In the genomic region with DNA sequence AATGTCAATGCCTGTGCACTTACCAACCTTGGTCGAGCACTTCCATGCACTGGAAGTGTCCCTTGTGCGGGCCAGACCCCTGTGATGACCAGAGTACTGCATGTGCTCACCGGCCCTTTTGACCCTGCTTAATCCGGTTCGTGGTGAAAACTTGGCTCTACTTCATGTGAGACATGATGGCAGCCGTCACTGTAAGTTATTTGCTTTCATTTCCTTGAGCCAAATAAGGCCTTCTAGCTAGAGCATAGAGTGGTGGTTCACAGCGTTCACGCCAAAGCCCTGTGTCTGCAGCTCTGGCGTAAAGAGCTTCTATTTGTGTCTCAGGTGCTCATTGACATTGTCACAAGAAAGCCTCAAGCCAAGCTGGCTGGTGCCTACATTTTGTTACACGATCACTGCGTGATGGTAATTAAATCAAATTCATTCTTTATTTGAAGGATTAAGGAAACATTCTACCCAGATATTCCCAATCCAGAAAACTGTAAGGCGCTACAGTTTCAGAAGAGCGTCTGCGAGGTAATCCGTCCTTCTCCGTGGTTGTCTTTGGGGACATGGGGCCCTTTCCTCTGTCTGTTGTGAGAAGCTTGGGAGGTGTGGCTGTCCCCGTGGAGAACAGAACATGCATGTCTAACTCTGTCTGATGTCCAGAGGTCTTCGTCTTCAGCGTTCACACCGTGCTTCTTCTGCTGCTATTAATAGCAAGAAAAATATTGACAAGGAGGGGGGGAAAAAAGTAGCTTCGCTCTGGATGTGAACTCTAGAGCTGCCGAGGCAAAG, we compare ENCODE assay signal across 21 mouse cellular contexts.
DNase-seq lines count a peak whose midpoint lies in the region; ATAC-seq and TF ChIP-seq lines count a peak whose summit lies in the region.
"Had no signal": no experiment of that assay in that cellular context is flagged by ENCODE, and none has a peak within 500 bp of the region (broad histone marks: within the 10 kb centered on the region; RNA-seq: fewer than 3 reads in every experiment).

No protein-coding gene starts in this region.

- no peak overlapping the region for H3K9ac ChIP-seq in kidney, embryonic 16.5 days (replicated peaks; ENCODE audit: low read length)
- no peak overlapping the region for H3K9ac ChIP-seq in heart, embryonic 14.5 days (ENCODE audit: low read length)
- H3K9ac ChIP-seq in lung, postnatal 0 days (replicated peaks; ENCODE audit: low read depth) = no peak overlapping the region
- H3K9ac ChIP-seq: forebrain, embryonic 13.5 days; limb, embryonic 13.5 days had no signal

- no peak overlapping the region for H3K27ac ChIP-seq in kidney, adult 2 months (ENCODE audit: insufficient read depth, low read depth, low read length)
- H3K27ac ChIP-seq in kidney, embryonic 16.5 days (ENCODE audit: low read length) = no peak overlapping the region
- peak overlapping the region; percentile 85 to 87 for H3K27ac ChIP-seq in heart, embryonic 14.5 days (replicated peaks in 1 of 2; ENCODE audit: control insufficient read depth in 1 of 2, insufficient read depth in 1 of 2, low read depth in 2 of 2, low read length in 2 of 2)
- no peak overlapping the region for H3K27ac ChIP-seq in lung, postnatal 0 days (ENCODE audit: low read length)
- H3K27ac ChIP-seq: embryonic facial prominence, embryonic 10.5 days; forebrain, embryonic 13.5 days; layer of hippocampus, adult 2 months; left cerebral cortex, adult 2 months; limb, embryonic 13.5 days had no signal

- no peaks in the 10 kb centered on the region for H3K9me3 ChIP-seq in kidney, embryonic 16.5 days (ENCODE audit: low read length)
- no peaks in the 10 kb centered on the region for H3K9me3 ChIP-seq in heart, embryonic 14.5 days (ENCODE audit: control insufficient read depth, low read length)
- H3K9me3 ChIP-seq in lung, postnatal 0 days (ENCODE audit: low read length) = no peaks in the 10 kb centered on the region
- H3K9me3 ChIP-seq: embryonic facial prominence, embryonic 10.5 days; forebrain, embryonic 13.5 days; limb, embryonic 13.5 days; megakaryocyte, embryonic 14.5 days had no signal

- no peak for TF ChIP-seq EP300 in lung, postnatal 0 days (IDR thresholded peaks at IDR 0.05)

- H3K4me1 ChIP-seq in kidney, adult 2 months (ENCODE audit: control insufficient read depth, insufficient read depth, low read length) = no peaks in the 10 kb centered on the region
- H3K4me1 ChIP-seq in kidney, embryonic 16.5 days (ENCODE audit: insufficient read depth, low read length) = no peaks in the 10 kb centered on the region
- peaks cover 17 to 36% of the 10 kb centered on the region in 2 experiments for H3K4me1 ChIP-seq in heart, embryonic 14.5 days (ENCODE audit: control insufficient read depth in 2 of 2, insufficient read depth in 2 of 2, low read length in 2 of 2)
- no peaks in the 10 kb centered on the region; the same call in 1 of the 2 replicates for H3K4me1 ChIP-seq in lung, postnatal 0 days (ENCODE audit: insufficient read depth, low read depth, low read length)

- peaks cover 6% of the 10 kb centered on the region for H3K36me3 ChIP-seq in kidney, adult 2 months (ENCODE audit: control insufficient read depth, insufficient read depth, low read length)
- peaks cover 42% of the 10 kb centered on the region for H3K36me3 ChIP-seq in kidney, embryonic 16.5 days (ENCODE audit: insufficient read depth, low read length)
- peaks cover 72% of the 10 kb centered on the region for H3K36me3 ChIP-seq in heart, embryonic 14.5 days (ENCODE audit: control insufficient read depth, insufficient read depth, low read length)
- H3K36me3 ChIP-seq in lung, postnatal 0 days (ENCODE audit: insufficient read depth, low read length) = peaks cover 37% of the 10 kb centered on the region

- H3K27me3 ChIP-seq in kidney, adult 2 months (replicated peaks; ENCODE audit: control insufficient read depth, insufficient read depth, low read length) = no peaks in the 10 kb centered on the region
- no peaks in the 10 kb centered on the region for H3K27me3 ChIP-seq in kidney, embryonic 16.5 days (ENCODE audit: insufficient read depth, low read length)
- no peaks in the 10 kb centered on the region for H3K27me3 ChIP-seq in heart, embryonic 14.5 days (ENCODE audit: control insufficient read depth, insufficient read depth, low read length)
- no peaks in the 10 kb centered on the region for H3K27me3 ChIP-seq in lung, postnatal 0 days (replicated peaks; ENCODE audit: insufficient read depth, low read length)
- H3K27me3 ChIP-seq: forebrain, embryonic 13.5 days; limb, embryonic 13.5 days had no signal

- no peak overlapping the region for H3K4me2 ChIP-seq in kidney, embryonic 16.5 days (replicated peaks; ENCODE audit: low read depth, low read length)
- H3K4me2 ChIP-seq in heart, embryonic 14.5 days (ENCODE audit: low read length) = no peak overlapping the region
- H3K4me2 ChIP-seq in lung, postnatal 0 days (replicated peaks; ENCODE audit: low read depth, low read length) = no peak overlapping the region
- H3K4me2 ChIP-seq: forebrain, embryonic 13.5 days; limb, embryonic 13.5 days had no signal

- ATAC-seq in kidney, embryonic 16.5 days (ENCODE audit: low FRiP score, low TSS enrichment) = no peak
- peak; percentile 77 for ATAC-seq in heart, embryonic 14.5 days (ENCODE audit: insufficient number of reproducible peaks, insufficient read depth, low FRiP score, low read depth)
- peak; percentile 53 for ATAC-seq in lung, postnatal 0 days
- no peak for ATAC-seq in megakaryocyte-erythroid progenitor cell, adult 5-6 weeks (replicated peaks; ENCODE audit: low FRiP score, low TSS enrichment, poor library complexity, severe bottlenecking)
- ATAC-seq: forebrain, embryonic 13.5 days; hindbrain, embryonic 16.5 days; intestine, postnatal 0 days; midbrain, embryonic 16.5 days had no signal

- WGBS in kidney, adult 2 months = 78% methylated on average over 22 of the region's 22 CpGs
- WGBS in kidney, embryonic 16.5 days = 79% methylated on average over 22 of the region's 22 CpGs
- 49% methylated on average over 22 of the region's 22 CpGs for WGBS in heart, embryonic 14.5 days
- 64% methylated on average over 22 of the region's 22 CpGs for WGBS in lung, postnatal 0 days

- no peak for TF ChIP-seq POLR2A in kidney, adult 2 months (IDR thresholded peaks at IDR 0.05; ENCODE audit: low read depth, low read length)

- no peak for TF ChIP-seq CTCF in kidney, adult 2 months (conservative IDR thresholded peaks at IDR 0.05; ENCODE audit: insufficient read depth, insufficient read length, low read depth, low read length)
- TF ChIP-seq CTCF in lung, postnatal 0 days (IDR thresholded peaks at IDR 0.05) = no peak

- DNase-seq in kidney, adult 2 months = peak; percentile 40
- DNase-seq in heart, adult 18-20 months = peak; percentile 63 to 80
- DNase-seq in lung, postnatal 0 days (ENCODE audit: low spot score) = peak; percentile 54
- no peak for DNase-seq in spleen, adult 12 weeks (ENCODE audit: low spot score)
- no peak for DNase-seq in frontal cortex, adult 2 months (ENCODE audit: extremely low spot score in 1 of 2, low spot score in 1 of 2)
- DNase-seq: adrenal gland, adult 2 months; cerebellum, adult 11 months; cerebellum, postnatal 36 days; thymus, postnatal 4 days had no signal

- H3K4me3 ChIP-seq in kidney, adult 2 months (ENCODE audit: insufficient read depth, low read depth, low read length) = no peak overlapping the region
- H3K4me3 ChIP-seq in kidney, embryonic 16.5 days (ENCODE audit: low read length) = no peak overlapping the region
- H3K4me3 ChIP-seq in heart, embryonic 14.5 days (ENCODE audit: control insufficient read depth in 1 of 2, insufficient read depth in 1 of 2, low read depth in 1 of 2, low read length in 2 of 2) = no peak overlapping the region
- no peak overlapping the region for H3K4me3 ChIP-seq in lung, postnatal 0 days (ENCODE audit: low read depth, low read length)
- H3K4me3 ChIP-seq: embryonic facial prominence, embryonic 10.5 days; forebrain, embryonic 13.5 days; layer of hippocampus, adult 2 months; left cerebral cortex, adult 2 months; limb, embryonic 13.5 days had no signal

Comparison
In these comparisons a context has a peak if more than half of its experiments do, and no peak if none do; other contexts are left out.
1. DNase-seq: peak in kidney, adult 2 months (single experiment), heart, adult 18-20 months (2 of 2) and lung, postnatal 0 days (single experiment); none in spleen, adult 12 weeks (single experiment) and frontal cortex, adult 2 months (0 of 2).
2. H3K27ac ChIP-seq: peak in heart, embryonic 14.5 days (2 of 2); none in kidney, adult 2 months (single experiment), kidney, embryonic 16.5 days (single experiment) and lung, postnatal 0 days (single experiment).
3. ATAC-seq: peak in heart, embryonic 14.5 days (single experiment) and lung, postnatal 0 days (single experiment); none in kidney, embryonic 16.5 days (single experiment) and megakaryocyte-erythroid progenitor cell, adult 5-6 weeks (single experiment).